Mouse (Mus musculus): ENCODE measurements around the gene Crxos. TPM values are rescaled to one million over a fixed set of nuclear protein-coding genes. Genes with fewer than 3 reads are reported as not detected.

The Crxos gene
- polyA plus RNA-seq, 1 experiment from 2014 or later = not detected

GRCm38 (mm10) chr7:15948381-15948941, 66.0 kb downstream of the Crxos start:
- H3K36me3 ChIP-seq = peaks cover 15% of the 10 kb centered on the region
- peak overlapping the region; percentile 82 for H3K4me2 ChIP-seq
- peak overlapping the region; percentile 45 for H3K4me3 ChIP-seq
- ATAC-seq = peak; percentile 62
- WGBS (ENCODE audit: insufficient replicate concordance) = 3% methylated on average over 23 of the region's 23 CpGs
- peaks cover 12% of the 10 kb centered on the region for H3K27me3 ChIP-seq (replicated peaks)
- peak overlapping the region; percentile 61 for H3K27ac ChIP-seq
- H3K9ac ChIP-seq = peak overlapping the region; percentile 69
- H3K9me3 ChIP-seq (replicated peaks) = 0 out of 2 replicates have a peak, but pooled peaks cover 2% of the 10 kb centered on the region
- peaks cover 87% of the 10 kb centered on the region for H3K4me1 ChIP-seq

DNA sequence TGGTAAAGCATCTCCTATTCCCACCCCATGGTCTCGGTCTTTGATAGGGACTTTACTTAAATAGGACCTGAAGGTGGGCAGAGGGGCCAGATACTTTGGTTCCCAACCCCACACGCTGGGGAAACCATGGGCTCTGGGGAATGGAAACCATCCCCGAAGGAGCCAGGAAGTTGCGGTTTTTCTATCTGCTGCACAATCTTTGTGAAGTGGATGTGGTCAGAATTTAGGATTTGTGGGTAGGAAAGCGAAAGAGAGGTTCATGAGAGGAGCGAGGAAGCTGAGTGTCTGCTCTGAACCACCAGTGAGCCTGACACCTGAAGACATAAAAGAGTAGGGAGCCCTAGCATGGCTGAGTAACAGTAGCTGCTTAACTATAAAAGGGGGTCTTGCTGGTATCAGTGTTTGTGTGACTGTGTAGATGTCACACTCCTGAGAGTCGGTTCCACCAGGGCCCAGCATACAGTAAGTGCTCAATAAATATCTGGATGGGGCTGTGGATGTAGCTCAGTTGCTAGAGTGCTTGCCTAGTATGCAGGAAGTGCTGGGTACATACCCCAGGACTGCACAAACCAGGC, 66.9 kb downstream of the Crxos start:
- H3K27ac ChIP-seq = no peak overlapping the region; the same call in 1 of the 2 replicates
- no peak for ATAC-seq
- peaks cover 90% of the 10 kb centered on the region for H3K4me1 ChIP-seq
- 0 out of 2 replicates have a peak, but pooled peaks cover 4% of the 10 kb centered on the region for H3K9me3 ChIP-seq (replicated peaks)
- peak overlapping the region; percentile 69; the same call in 1 of the 2 replicates for H3K9ac ChIP-seq
- 44% methylated on average over 7 of the region's 7 CpGs for WGBS (ENCODE audit: insufficient replicate concordance)
- H3K4me2 ChIP-seq = peak overlapping the region; percentile 82
- H3K27me3 ChIP-seq (replicated peaks) = peaks cover 12% of the 10 kb centered on the region
- H3K36me3 ChIP-seq = peaks cover 7% of the 10 kb centered on the region
- H3K4me3 ChIP-seq = no peak overlapping the region

- WGBS (ENCODE audit: insufficient replicate concordance) = 79% methylated on average over 15 of the region's 15 CpGs
- Histone ChIP-seq H3K4me3 (no peak overlapping the region), H3K4me1 (peaks cover 90% of the 10 kb centered on the region), H3K9me3 (replicated peaks) (0 out of 2 replicates have a peak, but pooled peaks cover 4% of the 10 kb centered on the region), H3K27me3 (replicated peaks) (peaks cover 12% of the 10 kb centered on the region), H3K27ac (no peak overlapping the region), H3K9ac (no peak overlapping the region), H3K4me2 (no peak overlapping the region), H3K36me3 (no peaks in the 10 kb centered on the region)
- no peak for ATAC-seq
Observed at GRCm38 (mm10) chr7:15950008-15950407, 67.6 kb downstream of the Crxos start.

DNA sequence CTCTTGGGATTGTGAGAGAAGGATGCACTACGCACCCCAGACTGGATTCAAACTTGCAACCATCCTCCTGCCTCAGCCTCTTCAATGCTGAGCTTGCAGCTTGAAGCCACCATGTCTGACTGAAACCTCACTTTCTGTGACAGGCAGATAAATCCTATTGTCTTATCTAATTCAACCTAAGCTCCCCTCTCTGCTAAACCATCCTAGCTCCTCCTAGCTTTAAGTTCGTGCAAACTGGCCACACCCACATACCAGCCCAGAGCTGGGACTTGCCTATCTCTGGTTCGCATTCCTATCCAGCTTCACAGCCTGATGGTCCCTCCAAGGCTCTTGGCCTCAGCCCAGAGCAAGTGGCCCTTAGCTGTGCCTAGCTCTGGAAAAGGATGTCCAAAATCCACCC, 70.0 kb downstream of the Crxos start:
- peak; percentile 86 for ATAC-seq
- H3K4me3 ChIP-seq = no peak overlapping the region
- peaks cover 85% of the 10 kb centered on the region for H3K4me1 ChIP-seq
- peaks cover 33% of the 10 kb centered on the region for H3K27me3 ChIP-seq (replicated peaks)
- H3K27ac ChIP-seq = peak overlapping the region; percentile 71
- WGBS (ENCODE audit: insufficient replicate concordance) = 32% methylated on average over 3 of the region's 3 CpGs
- H3K9me3 ChIP-seq (replicated peaks) = 0 out of 2 replicates have a peak, but pooled peaks cover 4% of the 10 kb centered on the region
- no peak overlapping the region for H3K9ac ChIP-seq
- H3K36me3 ChIP-seq = 0 out of 2 replicates have a peak, but pooled peaks cover 2% of the 10 kb centered on the region
- H3K4me2 ChIP-seq = peak overlapping the region; percentile 21; the same call in 1 of the 2 replicates

Other genes starting within 250 kb of the Crxos start
- gene Obox3, start 242.7 kb upstream of the Crxos start, polyA plus RNA-seq (2016; fragmentation: Nextera tagmentation; extraction: Ambion mirVana) = not detected in 2 replicates
- gene Obox5, start 132.5 kb upstream of the Crxos start, polyA plus RNA-seq (2016; fragmentation: Nextera tagmentation; extraction: Ambion mirVana) = not detected in 2 replicates
- gene Obox6, start 42.9 kb upstream of the Crxos start, polyA plus RNA-seq (2016; fragmentation: Nextera tagmentation; extraction: Ambion mirVana) = not detected in 2 replicates
- not detected in 2 replicates for gene Crx, start 2.6 kb upstream of the Crxos start, polyA plus RNA-seq (2016; fragmentation: Nextera tagmentation; extraction: Ambion mirVana)
- gene Selenow, start 39.8 kb downstream of the Crxos start, polyA plus RNA-seq (2016; fragmentation: Nextera tagmentation; extraction: Ambion mirVana) = 445 and 464 TPM in 2 replicates
- gene Nop53, start 63.5 kb downstream of the Crxos start, polyA plus RNA-seq (2016; fragmentation: Nextera tagmentation; extraction: Ambion mirVana) = 130 and 143 TPM in 2 replicates
- 6.5 and 7.8 TPM in 2 replicates for gene Ehd2, start 85.0 kb downstream of the Crxos start, polyA plus RNA-seq (2016; fragmentation: Nextera tagmentation; extraction: Ambion mirVana)
- 2.9 and 3.3 TPM in 2 replicates for gene Bicra, start 165.3 kb downstream of the Crxos start, polyA plus RNA-seq (2016; fragmentation: Nextera tagmentation; extraction: Ambion mirVana)
- not detected in 2 replicates for gene Zfp541, start 179.2 kb downstream of the Crxos start, polyA plus RNA-seq (2016; fragmentation: Nextera tagmentation; extraction: Ambion mirVana)
- 163 and 165 TPM in 2 replicates for gene Napa, start 215.8 kb downstream of the Crxos start, polyA plus RNA-seq (2016; fragmentation: Nextera tagmentation; extraction: Ambion mirVana)
- gene Kptn, start 237.3 kb downstream of the Crxos start, polyA plus RNA-seq (2016; fragmentation: Nextera tagmentation; extraction: Ambion mirVana) = 13.4 and 15.0 TPM in 2 replicates
- not detected in 2 replicates for gene Slc8a2, start 247.2 kb downstream of the Crxos start, polyA plus RNA-seq (2016; fragmentation: Nextera tagmentation; extraction: Ambion mirVana)

All from liver, embryonic 12.5 days (tissue).